Mouse (Mus musculus) left cerebral cortex, postnatal 4 days (tissue): ENCODE results near the gene Pla2g2e. TPM values are rescaled to one million over a fixed set of nuclear protein-coding genes. Genes with fewer than 3 reads are reported as not detected.
A peak's percentile ranks its signal among the peaks of the same experiment; 100 is the strongest.
"Not testable (repeated sequence)": the region's sequence is repeated elsewhere in the genome, so short reads cannot be mapped to it uniquely, and the experiment has no call there.

ENCODE experiments used
- DNase-seq: peaks from one replicate; pipeline ENCODE4 v3.0.0-alpha.2; 2022
- intact Hi-C: fragments of 180-260 bp; cut with DNase I; formaldehyde crosslinking; loops from one replicate; pipeline ENCODE4 v1.15.1; 2025
- total RNA-seq, 2 experiments: library from RNA; stranded (reverse); gene quantifications; 2 replicates each; pipeline ENCODE4 v1.2.3; 2021

Pla2g2e gene
- total RNA-seq = not detected

- intact Hi-C loops = no loop called here
- no peak for DNase-seq
Measured at GRCm38 (mm10) chr4:138877731-138878130, at the start of gene Pla2g2e. Gene Pla2g2e, plus strand, starts transcription at chr4:138877942.

GRCm38 (mm10) chr4:138839806-138840205, 37.9 kb upstream of the Pla2g2e start:
- peak; percentile 62 for DNase-seq
- intact Hi-C loops = no loop called here

- intact Hi-C loops = no loop called here
- DNase-seq = peak; percentile 28
Measured at GRCm38 (mm10) chr4:138840726-138841125, 37.0 kb upstream of the Pla2g2e start.

GRCm38 (mm10) chr4:138841386-138841785, 36.4 kb upstream of the Pla2g2e start:
- intact Hi-C loops = no loop called here

GRCm38 (mm10) chr4:138851463-138851862, 26.3 kb upstream of the Pla2g2e start:
- DNase-seq = peak; percentile 77
- intact Hi-C loops = loop anchor here (2.0 to 10.0 kb wide), 3 partner anchors 105 to 405 kb away; no protein-coding TSS in a partner anchor

More at GRCm38 (mm10) chr4:138841386-138841785, 36.4 kb upstream of the Pla2g2e start:
- peak; percentile 81 for DNase-seq

- intact Hi-C loops = loop anchor here (10.0 kb wide), 1 partner anchor 148 kb away; no protein-coding TSS in a partner anchor
- DNase-seq = no peak
Measured at GRCm38 (mm10) chr4:138852961-138853360, 24.8 kb upstream of the Pla2g2e start.

- intact Hi-C loops = loop anchor here (10.0 kb wide), 1 partner anchor 150 kb away; no protein-coding TSS in a partner anchor
- DNase-seq = no peak
Measured at GRCm38 (mm10) chr4:138855092-138855632, 22.6 kb upstream of the Pla2g2e start.

- intact Hi-C loops = loop anchor here (10.0 kb wide), 1 partner anchor 152 kb away; no protein-coding TSS in a partner anchor
- DNase-seq = peak; percentile 75
Measured at GRCm38 (mm10) chr4:138856491-138856890, 21.3 kb upstream of the Pla2g2e start.

- intact Hi-C loops = loop anchor here (10.0 kb wide), 1 partner anchor 153 kb away; no protein-coding TSS in a partner anchor
- no peak for DNase-seq
Measured at GRCm38 (mm10) chr4:138857576-138857975, 20.2 kb upstream of the Pla2g2e start.

- intact Hi-C loops = loop anchor here (10.0 kb wide), 1 partner anchor 154 kb away; no protein-coding TSS in a partner anchor
- no peak for DNase-seq
Measured at GRCm38 (mm10) chr4:138858446-138858845, 19.3 kb upstream of the Pla2g2e start.

- intact Hi-C loops = loop anchor here (10.0 kb wide), 1 partner anchor 154 kb away; no protein-coding TSS in a partner anchor
Measured at GRCm38 (mm10) chr4:138859245-138859644, 18.5 kb upstream of the Pla2g2e start.

GRCm38 (mm10) chr4:138859728-138860127, 18.0 kb upstream of the Pla2g2e start:
- DNase-seq = peak; percentile 90
- intact Hi-C loops = loop anchor here (10.0 kb wide), 1 partner anchor 155 kb away; no protein-coding TSS in a partner anchor

More at GRCm38 (mm10) chr4:138859245-138859644, 18.5 kb upstream of the Pla2g2e start:
- DNase-seq = peak; percentile 49

GRCm38 (mm10) chr4:138863344-138863998, 14.3 kb upstream of the Pla2g2e start, which contains the start of gene Pla2g5:
Gene Pla2g5, minus strand, starts transcription at chr4:138863482.
- DNase-seq = no peak
- intact Hi-C loops = no loop called here

- DNase-seq = no peak
- intact Hi-C loops = no loop called here
Measured at GRCm38 (mm10) chr4:138865092-138865491, 12.7 kb upstream of the Pla2g2e start.

GRCm38 (mm10) chr4:138865991-138866390, 11.8 kb upstream of the Pla2g2e start:
- intact Hi-C loops = no loop called here

GRCm38 (mm10) chr4:138866413-138866812, 11.3 kb upstream of the Pla2g2e start:
- peak; percentile 74 for DNase-seq
- intact Hi-C loops = no loop called here

More at GRCm38 (mm10) chr4:138865991-138866390, 11.8 kb upstream of the Pla2g2e start:
- no peak for DNase-seq

GRCm38 (mm10) chr4:138868666-138869065, 9.1 kb upstream of the Pla2g2e start:
- DNase-seq = no peak
- intact Hi-C loops = no loop called here

GRCm38 (mm10) chr4:138873864-138874263, 3.9 kb upstream of the Pla2g2e start, which contains the start of gene Gm13030:
Gene Gm13030, minus strand, starts transcription at chr4:138873964.
- intact Hi-C loops = no loop called here
- DNase-seq = no peak

- intact Hi-C loops, DNase-seq: not testable (repeated sequence)
Measured at GRCm38 (mm10) chr4:138875275-138875674, 2.5 kb upstream of the Pla2g2e start.

- intact Hi-C loops = no loop called here
Measured at GRCm38 (mm10) chr4:138875986-138876385, 1.8 kb upstream of the Pla2g2e start.

GRCm38 (mm10) chr4:138878783-138879182, 1.0 kb downstream of the Pla2g2e start:
- intact Hi-C loops = no loop called here
- DNase-seq = no peak

More at GRCm38 (mm10) chr4:138875986-138876385, 1.8 kb upstream of the Pla2g2e start:
- no peak for DNase-seq
